Mouse (Mus musculus): ENCODE data around the gene Scd2. TPM values are rescaled to one million over a fixed set of nuclear protein-coding genes. Genes with fewer than 3 reads are reported as not detected.
"Not testable (repeated sequence)": the region's sequence is repeated elsewhere in the genome, so short reads cannot be mapped to it uniquely, and the experiment has no call there.

Gene Scd2
- 413 and 424 TPM in 2 replicates for polyA plus RNA-seq (2014; fragmentation: Nextera tagmentation; extraction: Ambion mirVana)

GRCm38 (mm10) chr19:44292941-44293768, at the start of gene Scd2:
Gene Scd2, plus strand, starts transcription at chr19:44293674.
- DNase-seq (ENCODE audit: low spot score): no peak
- Histone ChIP-seq H3K4me3 (ENCODE audit: low read depth, low read length) (peak within 1 kb of the TSS; percentile 68), H3K36me3 (ENCODE audit: control insufficient read depth, insufficient read depth, low read length) (peaks cover 20% of the 10 kb centered on the region), H3K27me3 (ENCODE audit: control insufficient read depth, insufficient read depth, low read length) (no peaks in the 10 kb centered on the region), H3K4me1 (ENCODE audit: control insufficient read depth, insufficient read depth, low read length) (peaks cover 37% of the 10 kb centered on the region), H3K9me3 (ENCODE audit: control insufficient read depth, low read length) (no peaks in the 10 kb centered on the region), H3K27ac (ENCODE audit: low read depth, low read length) (peak within 1 kb of the TSS; percentile 98), H3K9ac (ENCODE audit: low read length) (peak within 1 kb of the TSS; percentile 93), H3K4me2 (ENCODE audit: low read depth) (peak within 1 kb of the TSS; percentile 79)
- 2% methylated on average over 21 of the region's 21 CpGs for WGBS
- ATAC-seq (ENCODE audit: insufficient read depth, low FRiP score, low TSS enrichment): peak; percentile 13; the same call in 1 of the 2 replicates

GRCm38 (mm10) chr19:44245761-44246171, 47.7 kb upstream of the Scd2 start:
- Histone ChIP-seq H3K4me2 (ENCODE audit: low read depth) (no peak overlapping the region), H3K4me3 (ENCODE audit: low read depth, low read length) (no peak overlapping the region), H3K36me3 (ENCODE audit: control insufficient read depth, insufficient read depth, low read length) (no peaks in the 10 kb centered on the region), H3K9ac (ENCODE audit: low read length) (no peak overlapping the region), H3K9me3 (ENCODE audit: control insufficient read depth, low read length) (no peaks in the 10 kb centered on the region), H3K27ac (ENCODE audit: low read depth, low read length) (no peak overlapping the region), H3K4me1 (ENCODE audit: control insufficient read depth, insufficient read depth, low read length) (peaks cover 20% of the 10 kb centered on the region), H3K27me3 (ENCODE audit: control insufficient read depth, insufficient read depth, low read length) (no peaks in the 10 kb centered on the region)
- ATAC-seq (ENCODE audit: insufficient read depth, low FRiP score, low TSS enrichment) (no peak), DNase-seq (ENCODE audit: low spot score) (peak; percentile 63)
- 12% methylated on average over 5 of the region's 5 CpGs for WGBS

GRCm38 (mm10) chr19:44246341-44246911, 47.0 kb upstream of the Scd2 start:
- no peak overlapping the region for H3K4me2 ChIP-seq (ENCODE audit: low read depth)
- peaks cover 20% of the 10 kb centered on the region for H3K4me1 ChIP-seq (ENCODE audit: control insufficient read depth, insufficient read depth, low read length)
- no peaks in the 10 kb centered on the region for H3K36me3 ChIP-seq (ENCODE audit: control insufficient read depth, insufficient read depth, low read length)
- WGBS: 57% methylated on average over 11 of the region's 11 CpGs
- H3K27me3 ChIP-seq (ENCODE audit: control insufficient read depth, insufficient read depth, low read length): no peaks in the 10 kb centered on the region
- no peak overlapping the region for H3K9ac ChIP-seq (ENCODE audit: low read length)
- DNase-seq (ENCODE audit: low spot score): no peak
- no peak for ATAC-seq (ENCODE audit: insufficient read depth, low FRiP score, low TSS enrichment)
- H3K9me3 ChIP-seq (ENCODE audit: control insufficient read depth, low read length): no peaks in the 10 kb centered on the region
- no peak overlapping the region for H3K27ac ChIP-seq (ENCODE audit: low read depth, low read length)
- no peak overlapping the region for H3K4me3 ChIP-seq (ENCODE audit: low read depth, low read length)

GRCm38 (mm10) chr19:44247281-44248080, 46.0 kb upstream of the Scd2 start:
- DNase-seq (ENCODE audit: low spot score): peak; percentile 40
- H3K4me3 ChIP-seq (ENCODE audit: low read depth, low read length): peak overlapping the region; percentile 41
- H3K9ac ChIP-seq (ENCODE audit: low read length): peak overlapping the region; percentile 70
- WGBS: 2% methylated on average over 25 of the region's 25 CpGs
- peak overlapping the region; percentile 94 for H3K27ac ChIP-seq (ENCODE audit: low read depth, low read length)
- H3K36me3 ChIP-seq (ENCODE audit: control insufficient read depth, insufficient read depth, low read length): no peaks in the 10 kb centered on the region
- H3K9me3 ChIP-seq (ENCODE audit: control insufficient read depth, low read length): no peaks in the 10 kb centered on the region
- peak overlapping the region; percentile 79 for H3K4me2 ChIP-seq (ENCODE audit: low read depth)
- peak; percentile 24; the same call in 1 of the 2 replicates for ATAC-seq (ENCODE audit: insufficient read depth, low FRiP score, low TSS enrichment)
- peaks cover 20% of the 10 kb centered on the region for H3K4me1 ChIP-seq (ENCODE audit: control insufficient read depth, insufficient read depth, low read length)
- H3K27me3 ChIP-seq (ENCODE audit: control insufficient read depth, insufficient read depth, low read length): no peaks in the 10 kb centered on the region

- H3K27me3 ChIP-seq (ENCODE audit: control insufficient read depth, insufficient read depth, low read length): no peaks in the 10 kb centered on the region
- ATAC-seq (ENCODE audit: insufficient read depth, low FRiP score, low TSS enrichment) (peak; percentile 98), DNase-seq (ENCODE audit: low spot score) (peak; percentile 100)
- 2% methylated on average over 36 of the region's 36 CpGs for WGBS
- H3K36me3 ChIP-seq (ENCODE audit: control insufficient read depth, insufficient read depth, low read length): no peaks in the 10 kb centered on the region
- H3K4me2 ChIP-seq (ENCODE audit: low read depth): peak overlapping the region; percentile 79
- peaks cover 20% of the 10 kb centered on the region for H3K4me1 ChIP-seq (ENCODE audit: control insufficient read depth, insufficient read depth, low read length)
- peak overlapping the region; percentile 70 for H3K9ac ChIP-seq (ENCODE audit: low read length)
- no peaks in the 10 kb centered on the region for H3K9me3 ChIP-seq (ENCODE audit: control insufficient read depth, low read length)
- peak overlapping the region; percentile 94 for H3K27ac ChIP-seq (ENCODE audit: low read depth, low read length)
- H3K4me3 ChIP-seq (ENCODE audit: low read depth, low read length): peak overlapping the region; percentile 41
Observed at GRCm38 (mm10) chr19:44248081-44248853, 45.2 kb upstream of the Scd2 start.

- H3K36me3 ChIP-seq (ENCODE audit: control insufficient read depth, insufficient read depth, low read length): no peaks in the 10 kb centered on the region
- peak overlapping the region; percentile 79; the same call in 1 of the 2 replicates for H3K4me2 ChIP-seq (ENCODE audit: low read depth)
- peaks cover 20% of the 10 kb centered on the region for H3K4me1 ChIP-seq (ENCODE audit: control insufficient read depth, insufficient read depth, low read length)
- H3K9ac ChIP-seq (ENCODE audit: low read length): no peak overlapping the region
- no peak for DNase-seq (ENCODE audit: low spot score)
- H3K27me3 ChIP-seq (ENCODE audit: control insufficient read depth, insufficient read depth, low read length): no peaks in the 10 kb centered on the region
- H3K27ac ChIP-seq (ENCODE audit: low read depth, low read length): peak overlapping the region; percentile 49
- 76% methylated on average over 11 of the region's 11 CpGs for WGBS
- no peaks in the 10 kb centered on the region for H3K9me3 ChIP-seq (ENCODE audit: control insufficient read depth, low read length)
- ATAC-seq (ENCODE audit: insufficient read depth, low FRiP score, low TSS enrichment): no peak
- H3K4me3 ChIP-seq (ENCODE audit: low read depth, low read length): no peak overlapping the region
Observed at GRCm38 (mm10) chr19:44248854-44249351, 44.6 kb upstream of the Scd2 start.

- WGBS: 92% methylated on average over 6 of the region's 6 CpGs
- H3K4me3 ChIP-seq (ENCODE audit: low read depth, low read length); H3K4me2 ChIP-seq (ENCODE audit: low read depth); H3K36me3 ChIP-seq (ENCODE audit: control insufficient read depth, insufficient read depth, low read length); H3K27me3 ChIP-seq (ENCODE audit: control insufficient read depth, insufficient read depth, low read length); H3K27ac ChIP-seq (ENCODE audit: low read depth, low read length); DNase-seq (ENCODE audit: low spot score); ATAC-seq (ENCODE audit: insufficient read depth, low FRiP score, low TSS enrichment); H3K9me3 ChIP-seq (ENCODE audit: control insufficient read depth, low read length); H3K9ac ChIP-seq (ENCODE audit: low read length): not testable (repeated sequence)
- H3K4me1 ChIP-seq (ENCODE audit: control insufficient read depth, insufficient read depth, low read length): peaks cover 17% of the 10 kb centered on the region
Observed at GRCm38 (mm10) chr19:44251138-44251537, 42.3 kb upstream of the Scd2 start.
